Mouse (Mus musculus) midbrain, embryonic 12.5 days (tissue): ENCODE data around the gene Atp1b2. TPM values are rescaled to one million over a fixed set of nuclear protein-coding genes. Genes with fewer than 3 reads are reported as not detected.

ENCODE experiments used
- ATAC-seq: fragments of 200-750 bp; cut with Nextera tagmentation; 2 replicates; pipeline ENCODE4 v1.8.0; 2017; ENCODE audit warnings: low read depth, moderate TSS enrichment, moderate library complexity; ENCODE audit not compliant: low FRiP score
- H3K27ac ChIP-seq: fragments of 300-500 bp; sonication (generic); replicated peaks from 2 replicates; pipeline ENCODE4 v1.5.1; 2016; ENCODE audit warnings: mild to moderate bottlenecking
- H3K27me3 ChIP-seq: fragments of 300-500 bp; sonication (generic); 2 replicates; pipeline ENCODE4 v1.6.1; 2016; ENCODE audit warnings: mild to moderate bottlenecking
- H3K36me3 ChIP-seq: fragments of 300-500 bp; sonication (generic); 2 replicates; pipeline ENCODE4 v1.6.1; 2016
- H3K4me1 ChIP-seq: fragments of 300-500 bp; sonication (generic); 2 replicates; pipeline ENCODE4 v1.6.1; 2016
- H3K4me2 ChIP-seq: fragments of 300-500 bp; sonication (generic); replicated peaks from 2 replicates; pipeline ENCODE4 v1.6.1; 2016; ENCODE audit warnings: mild to moderate bottlenecking, moderate library complexity
- H3K4me3 ChIP-seq: fragments of 300-500 bp; sonication (generic); 2 replicates; pipeline ENCODE4 v1.5.1; 2016; ENCODE audit warnings: mild to moderate bottlenecking
- H3K9ac ChIP-seq: fragments of 300-500 bp; sonication (generic); replicated peaks from 2 replicates; pipeline ENCODE4 v1.6.1; 2016; ENCODE audit warnings: mild to moderate bottlenecking, moderate library complexity
- H3K9me3 ChIP-seq: fragments of 300-500 bp; sonication (generic); 2 replicates; pipeline ENCODE4 v1.6.1; 2016; ENCODE audit warnings: mild to moderate bottlenecking
- WGBS: fragments of 180-500 bp; shearing (Covaris S2); methylation state at CpG from one replicate; pipeline ENCODE4 v1.1.7; 2016; 5-methylcytosine and 5-hydroxymethylcytosine counted together
- polyA plus RNA-seq: library from polyadenylated mRNA; unstranded; fragments of >200 nt; fragmentation: Nextera tagmentation; extraction: Ambion mirVana; gene quantifications from 2 replicates; pipeline ENCODE4 v1.2.1, GENCODE M21; 2016

Atp1b2 gene
- polyA plus RNA-seq, 1 experiment from 2014 or later: 11.4 TPM

- no peak overlapping the region for H3K9ac ChIP-seq
- WGBS: 76% methylated on average over 5 of the region's 5 CpGs
- peaks cover 35% of the 10 kb centered on the region for H3K4me1 ChIP-seq
- no peak for ATAC-seq
- H3K4me2 ChIP-seq: no peak overlapping the region
- H3K9me3 ChIP-seq: no peaks in the 10 kb centered on the region
- H3K36me3 ChIP-seq: peaks cover 30% of the 10 kb centered on the region
- no peaks in the 10 kb centered on the region for H3K27me3 ChIP-seq
- H3K4me3 ChIP-seq: no peak overlapping the region
- H3K27ac ChIP-seq: no peak overlapping the region
Observed at GRCm38 (mm10) chr11:69576307-69576706, 29.4 kb downstream of the Atp1b2 start.

GRCm38 (mm10) chr11:69575220-69575619 is 30.5 kb downstream of the Atp1b2 start:
- no peak overlapping the region for H3K4me3 ChIP-seq
- H3K9ac ChIP-seq: no peak overlapping the region
- no peaks in the 10 kb centered on the region for H3K27me3 ChIP-seq
- 65% methylated on average over 3 of the region's 3 CpGs for WGBS
- no peak overlapping the region for H3K27ac ChIP-seq
- H3K36me3 ChIP-seq: peaks cover 40% of the 10 kb centered on the region
- no peaks in the 10 kb centered on the region for H3K9me3 ChIP-seq
- no peak for ATAC-seq
- peaks cover 35% of the 10 kb centered on the region for H3K4me1 ChIP-seq
- H3K4me2 ChIP-seq: no peak overlapping the region

GRCm38 (mm10) chr11:69565131-69565530 is 40.6 kb downstream of the Atp1b2 start:
- no peaks in the 10 kb centered on the region for H3K9me3 ChIP-seq
- no peak for ATAC-seq
- H3K4me2 ChIP-seq: no peak overlapping the region
- H3K4me1 ChIP-seq: peaks cover 21% of the 10 kb centered on the region
- H3K9ac ChIP-seq: no peak overlapping the region
- H3K4me3 ChIP-seq: no peak overlapping the region
- H3K27ac ChIP-seq: no peak overlapping the region
- H3K36me3 ChIP-seq: peaks cover 46% of the 10 kb centered on the region
- H3K27me3 ChIP-seq: peaks cover 6% of the 10 kb centered on the region; the same call in 1 of the 2 replicates
- 82% methylated on average over 8 of the region's 8 CpGs for WGBS

- 45% methylated on average over 3 of the region's 3 CpGs for WGBS
- H3K9ac ChIP-seq: no peak overlapping the region
- no peaks in the 10 kb centered on the region for H3K9me3 ChIP-seq
- no peak for ATAC-seq
- H3K27me3 ChIP-seq: peaks cover 6% of the 10 kb centered on the region; the same call in 1 of the 2 replicates
- H3K27ac ChIP-seq: no peak overlapping the region
- H3K4me3 ChIP-seq: no peak overlapping the region
- H3K4me2 ChIP-seq: no peak overlapping the region
- peaks cover 39% of the 10 kb centered on the region for H3K36me3 ChIP-seq
- peaks cover 27% of the 10 kb centered on the region for H3K4me1 ChIP-seq
Observed at GRCm38 (mm10) chr11:69564391-69564790, 41.4 kb downstream of the Atp1b2 start.

GRCm38 (mm10) chr11:69563373-69563772 is 42.4 kb downstream of the Atp1b2 start:
- H3K27ac ChIP-seq: no peak overlapping the region
- no peak overlapping the region for H3K9ac ChIP-seq
- peaks cover 6% of the 10 kb centered on the region; the same call in 1 of the 2 replicates for H3K27me3 ChIP-seq
- no peak for ATAC-seq
- no peak overlapping the region for H3K4me3 ChIP-seq
- WGBS: 87% methylated on average over 13 of the region's 13 CpGs
- no peak overlapping the region for H3K4me2 ChIP-seq
- peaks cover 34% of the 10 kb centered on the region for H3K36me3 ChIP-seq
- H3K9me3 ChIP-seq: no peaks in the 10 kb centered on the region
- H3K4me1 ChIP-seq: peaks cover 37% of the 10 kb centered on the region

- Histone ChIP-seq H3K4me3 (peak overlapping the region; percentile 79), H3K36me3 (peaks cover 32% of the 10 kb centered on the region), H3K4me1 (peaks cover 59% of the 10 kb centered on the region), H3K9me3 (no peaks in the 10 kb centered on the region), H3K4me2 (peak overlapping the region; percentile 97), H3K9ac (peak overlapping the region; percentile 95), H3K27me3 (peaks cover 6% of the 10 kb centered on the region; the same call in 1 of the 2 replicates), H3K27ac (peak overlapping the region; percentile 87)
- ATAC-seq: peak; percentile 42
- 10% methylated on average over 16 of the region's 16 CpGs for WGBS
Observed at GRCm38 (mm10) chr11:69560896-69561854, 44.6 kb downstream of the Atp1b2 start.

GRCm38 (mm10) chr11:69559851-69560765 is 45.6 kb downstream of the Atp1b2 start, which contains the start of gene Efnb3:
TSS of gene Efnb3 (minus strand) at chr11:69560205.
- peaks cover 6% of the 10 kb centered on the region; the same call in 1 of the 2 replicates for H3K27me3 ChIP-seq
- WGBS: 2% methylated on average over 46 of the region's 59 CpGs
- H3K27ac ChIP-seq: peak within 1 kb of the TSS; percentile 87
- H3K9ac ChIP-seq: peak within 1 kb of the TSS; percentile 95
- peak; percentile 67 for ATAC-seq
- peak within 1 kb of the TSS; percentile 97 for H3K4me2 ChIP-seq
- H3K4me1 ChIP-seq: peaks cover 65% of the 10 kb centered on the region
- H3K4me3 ChIP-seq: peak within 1 kb of the TSS; percentile 79
- no peaks in the 10 kb centered on the region for H3K9me3 ChIP-seq
- H3K36me3 ChIP-seq: peaks cover 25% of the 10 kb centered on the region; the same call in 1 of the 2 replicates

GRCm38 (mm10) chr11:69559183-69559582 is 46.6 kb downstream of the Atp1b2 start:
- Histone ChIP-seq H3K9ac (peak overlapping the region; percentile 95), H3K4me1 (peaks cover 74% of the 10 kb centered on the region), H3K4me3 (peak overlapping the region; percentile 79), H3K9me3 (no peaks in the 10 kb centered on the region), H3K36me3 (peaks cover 24% of the 10 kb centered on the region; the same call in 1 of the 2 replicates), H3K27me3 (peaks cover 6% of the 10 kb centered on the region; the same call in 1 of the 2 replicates), H3K4me2 (peak overlapping the region; percentile 97), H3K27ac (peak overlapping the region; percentile 87)
- ATAC-seq: no peak
- WGBS: 5% methylated on average over 5 of the region's 5 CpGs

- H3K4me2 ChIP-seq: peak overlapping the region; percentile 97
- ATAC-seq: no peak
- H3K27ac ChIP-seq: no peak overlapping the region
- H3K27me3 ChIP-seq: peaks cover 6% of the 10 kb centered on the region; the same call in 1 of the 2 replicates
- H3K36me3 ChIP-seq: peaks cover 22% of the 10 kb centered on the region; the same call in 1 of the 2 replicates
- H3K4me3 ChIP-seq: peak overlapping the region; percentile 79
- H3K4me1 ChIP-seq: peaks cover 77% of the 10 kb centered on the region
- peak overlapping the region; percentile 95 for H3K9ac ChIP-seq
- H3K9me3 ChIP-seq: no peaks in the 10 kb centered on the region
- 25% methylated on average over 6 of the region's 6 CpGs for WGBS
Observed at GRCm38 (mm10) chr11:69558756-69559155, 47.0 kb downstream of the Atp1b2 start.

- peak overlapping the region; percentile 79 for H3K4me3 ChIP-seq
- peak overlapping the region; percentile 41 for H3K9ac ChIP-seq
- 10% methylated on average over 14 of the region's 14 CpGs for WGBS
- no peak for ATAC-seq
- peak overlapping the region; percentile 97 for H3K4me2 ChIP-seq
- peaks cover 4% of the 10 kb centered on the region; the same call in 1 of the 2 replicates for H3K27me3 ChIP-seq
- peaks cover 15% of the 10 kb centered on the region; the same call in 1 of the 2 replicates for H3K36me3 ChIP-seq
- no peaks in the 10 kb centered on the region for H3K9me3 ChIP-seq
- 0 out of 2 replicates have a peak overlapping the region, but pooled peaks have one; percentile 32 for H3K27ac ChIP-seq
- H3K4me1 ChIP-seq: peaks cover 90% of the 10 kb centered on the region
Observed at GRCm38 (mm10) chr11:69557381-69557958, 48.3 kb downstream of the Atp1b2 start.

GRCm38 (mm10) chr11:69554539-69555140 is 51.1 kb downstream of the Atp1b2 start:
- Histone ChIP-seq H3K27me3 (no peaks in the 10 kb centered on the region), H3K9me3 (no peaks in the 10 kb centered on the region), H3K27ac (peak overlapping the region; percentile 93), H3K36me3 (peaks cover 13% of the 10 kb centered on the region; the same call in 1 of the 2 replicates), H3K4me2 (no peak overlapping the region), H3K4me3 (no peak overlapping the region), H3K4me1 (peaks cover 76% of the 10 kb centered on the region), H3K9ac (no peak overlapping the region)
- ATAC-seq: no peak
- WGBS: 85% methylated on average over 5 of the region's 5 CpGs
